Mouse (Mus musculus): ENCODE measurements around the gene Cd164l2.

Cd164l2 gene

GRCm38 (mm10) chr4:133195014-133195413 is 16.9 kb upstream of the Cd164l2 start:
- DNase-seq (ENCODE audit: low read depth), result no peak

GRCm38 (mm10) chr4:133196136-133196535 is 15.8 kb upstream of the Cd164l2 start:
- DNase-seq (ENCODE audit: low read depth), result no peak

GRCm38 (mm10) chr4:133196852-133197251 is 15.1 kb upstream of the Cd164l2 start:
- DNase-seq (ENCODE audit: low read depth), result no peak

- DNase-seq (ENCODE audit: low read depth), result no peak
These were observed 14.6 kb upstream of the Cd164l2 start for GRCm38 (mm10) chr4:133197355-133197754.

GRCm38 (mm10) chr4:133197801-133198286 is 14.1 kb upstream of the Cd164l2 start:
- no peak for DNase-seq (ENCODE audit: low read depth)

GRCm38 (mm10) chr4:133198337-133199180 is 13.4 kb upstream of the Cd164l2 start:
- DNase-seq (ENCODE audit: low read depth), result no peak

- DNase-seq (ENCODE audit: low read depth), result no peak
These were observed 12.2 kb upstream of the Cd164l2 start for GRCm38 (mm10) chr4:133199743-133200142.

GRCm38 (mm10) chr4:133200343-133200742 is 11.6 kb upstream of the Cd164l2 start:
- DNase-seq (ENCODE audit: low read depth), result no peak

GRCm38 (mm10) chr4:133201006-133201771 is 10.7 kb upstream of the Cd164l2 start:
- no peak for DNase-seq (ENCODE audit: low read depth)

- DNase-seq (ENCODE audit: low read depth), result no peak
These were observed 9.7 kb upstream of the Cd164l2 start for GRCm38 (mm10) chr4:133202254-133202653.

- DNase-seq (ENCODE audit: low read depth), result no peak
These were observed 8.3 kb upstream of the Cd164l2 start for GRCm38 (mm10) chr4:133203591-133203990.

- DNase-seq (ENCODE audit: low read depth), result no peak
These were observed 7.6 kb upstream of the Cd164l2 start for GRCm38 (mm10) chr4:133204379-133204778.

GRCm38 (mm10) chr4:133209366-133209765 is 2.6 kb upstream of the Cd164l2 start:
- peak; percentile 53 for DNase-seq (ENCODE audit: low read depth)

- no peak for DNase-seq (ENCODE audit: low read depth)
These were observed 1.7 kb upstream of the Cd164l2 start for GRCm38 (mm10) chr4:133210023-133210787.

GRCm38 (mm10) chr4:133210788-133211390 is 1.0 kb upstream of the Cd164l2 start:
- no peak for DNase-seq (ENCODE audit: low read depth)

GRCm38 (mm10) chr4:133212562-133213267 is 784 bp downstream of the Cd164l2 start:
- DNase-seq (ENCODE audit: low read depth), result peak; percentile 52

- no peak for DNase-seq (ENCODE audit: low read depth)
These were observed 1.3 kb downstream of the Cd164l2 start for GRCm38 (mm10) chr4:133213268-133213590.

- no peak for DNase-seq (ENCODE audit: low read depth)
These were observed 1.7 kb downstream of the Cd164l2 start for GRCm38 (mm10) chr4:133213661-133214060.

GRCm38 (mm10) chr4:133217641-133218040 is 5.7 kb downstream of the Cd164l2 start:
- DNase-seq (ENCODE audit: low read depth), result peak; percentile 57

- DNase-seq (ENCODE audit: low read depth), result no peak
These were observed 6.8 kb downstream of the Cd164l2 start for GRCm38 (mm10) chr4:133218745-133219144.

GRCm38 (mm10) chr4:133220656-133221055 is 8.7 kb downstream of the Cd164l2 start:
- DNase-seq (ENCODE audit: low read depth), result no peak

All from c-Kit-positive CD71-positive TER-119-negative erythroid progenitor cells, embryonic 14.5 days (primary cell).